Mouse (Mus musculus): ENCODE measurements around the gene Haao. TPM values are rescaled to one million over a fixed set of nuclear protein-coding genes. Genes with fewer than 3 reads are reported as not detected.

Gene Haao
- 0.41 and 0.68 TPM in 2 replicates for polyA plus RNA-seq (2016; fragmentation: Nextera tagmentation; extraction: Ambion mirVana)

- 69% methylated on average over 3 of the region's 3 CpGs for WGBS
- Histone ChIP-seq H3K36me3 (no peaks in the 10 kb centered on the region), H3K27ac (no peak within 1 kb of the TSS), H3K4me3 (no peak within 1 kb of the TSS), H3K27me3 (ENCODE audit: insufficient read depth, poor library complexity, severe bottlenecking) (peaks cover 10% of the 10 kb centered on the region), H3K4me1 (peaks cover 19% of the 10 kb centered on the region), H3K9me3 (no peaks in the 10 kb centered on the region)
- no peak for DNase-seq (ENCODE audit: low spot score)
Observed at GRCm38 (mm10) chr17:83847815-83848214, at the start of gene Haao. Gene Haao (minus strand): TSS chr17:83847963.

DNA sequence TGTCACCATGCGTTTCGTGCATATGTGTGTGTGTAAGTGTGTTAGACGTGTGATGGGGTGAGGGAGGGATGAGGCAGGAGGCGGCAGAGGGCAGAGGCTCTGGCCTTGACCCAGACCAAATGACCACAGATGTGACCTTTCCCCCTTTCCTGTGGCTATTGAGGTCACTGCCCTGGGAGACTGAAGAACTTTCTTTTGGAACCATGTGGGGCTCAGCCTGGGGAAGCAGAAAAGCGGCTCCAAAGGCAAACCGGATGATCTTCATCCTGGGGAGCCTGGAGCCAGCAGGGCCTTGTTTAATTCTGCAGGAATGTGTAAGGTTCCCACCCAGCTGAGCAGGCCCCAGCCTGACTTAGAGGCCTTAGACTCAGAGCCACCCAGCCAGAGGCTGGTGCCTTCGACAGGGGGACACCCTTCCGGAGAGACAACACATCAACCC is 49.6 kb upstream of the Haao start:
- Histone ChIP-seq H3K27me3 (ENCODE audit: insufficient read depth, poor library complexity, severe bottlenecking) (0 out of 2 replicates have a peak, but pooled peaks cover 7% of the 10 kb centered on the region), H3K9me3 (no peaks in the 10 kb centered on the region), H3K27ac (peak overlapping the region; percentile 56), H3K4me1 (peaks cover 40% of the 10 kb centered on the region), H3K36me3 (no peaks in the 10 kb centered on the region), H3K4me3 (no peak overlapping the region)
- DNase-seq (ENCODE audit: low spot score) = no peak
- 69% methylated on average over 8 of the region's 8 CpGs for WGBS

GRCm38 (mm10) chr17:83896723-83897122 is 49.0 kb upstream of the Haao start:
- no peak for DNase-seq (ENCODE audit: low spot score)
- 23% methylated on average over 10 of the region's 10 CpGs for WGBS
- peaks cover 34% of the 10 kb centered on the region for H3K4me1 ChIP-seq
- no peak overlapping the region for H3K4me3 ChIP-seq
- H3K27ac ChIP-seq = peak overlapping the region; percentile 83; the same call in 1 of the 2 replicates
- 0 out of 2 replicates have a peak, but pooled peaks cover 7% of the 10 kb centered on the region for H3K27me3 ChIP-seq (ENCODE audit: insufficient read depth, poor library complexity, severe bottlenecking)
- H3K36me3 ChIP-seq = no peaks in the 10 kb centered on the region
- H3K9me3 ChIP-seq = no peaks in the 10 kb centered on the region

DNA sequence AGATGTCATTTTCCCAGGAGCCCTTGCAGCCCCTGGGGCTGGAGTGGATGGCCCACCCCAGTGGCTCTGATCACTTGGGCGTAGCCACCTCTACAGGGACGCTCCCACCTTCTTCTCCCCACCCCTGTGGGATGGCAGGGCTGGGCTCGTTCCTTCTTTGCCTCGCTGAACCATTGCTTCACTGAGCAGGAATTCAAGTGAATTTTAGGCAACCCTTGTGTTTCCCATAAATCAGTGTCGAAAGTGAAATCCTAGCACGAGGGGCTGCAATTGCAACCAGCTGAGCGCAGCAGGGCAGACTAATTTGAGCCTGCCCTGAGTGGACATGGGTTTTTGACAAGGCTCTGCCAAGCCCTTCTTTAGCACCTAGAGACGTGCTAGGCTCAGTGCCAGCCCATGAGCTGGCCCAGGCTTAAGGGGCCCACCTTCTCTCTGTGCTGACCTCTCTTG is 47.6 kb upstream of the Haao start:
- DNase-seq (ENCODE audit: low spot score) = no peak
- H3K27ac ChIP-seq = peak overlapping the region; percentile 83
- WGBS = 60% methylated on average over 8 of the region's 8 CpGs
- H3K9me3 ChIP-seq = no peaks in the 10 kb centered on the region
- H3K36me3 ChIP-seq = no peaks in the 10 kb centered on the region
- H3K27me3 ChIP-seq (ENCODE audit: insufficient read depth, poor library complexity, severe bottlenecking) = 0 out of 2 replicates have a peak, but pooled peaks cover 1% of the 10 kb centered on the region
- no peak overlapping the region for H3K4me3 ChIP-seq
- H3K4me1 ChIP-seq = peaks cover 36% of the 10 kb centered on the region

DNA sequence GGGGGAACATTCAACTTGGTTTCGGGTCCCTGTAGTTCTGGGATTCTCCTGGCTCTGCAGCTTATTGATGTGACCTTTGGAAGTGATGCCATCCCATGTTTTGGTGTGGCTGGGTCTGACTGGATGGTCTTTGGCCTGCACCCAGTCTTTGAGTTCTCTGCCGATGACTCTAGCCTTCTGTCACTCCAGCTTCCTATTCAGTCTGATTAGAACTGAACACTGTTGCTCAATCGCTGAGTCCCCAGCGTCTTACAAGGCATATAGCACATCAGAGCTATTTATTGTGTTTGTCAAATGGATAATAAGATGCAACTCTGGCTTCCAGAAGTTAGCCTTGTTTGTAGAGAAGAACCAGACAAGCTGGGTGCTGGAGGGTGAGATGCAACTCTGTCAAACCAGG is 45.4 kb upstream of the Haao start:
- no peaks in the 10 kb centered on the region for H3K36me3 ChIP-seq
- 82% methylated on average over 4 of the region's 4 CpGs for WGBS
- H3K27ac ChIP-seq = no peak overlapping the region; the same call in 1 of the 2 replicates
- peaks cover 36% of the 10 kb centered on the region for H3K4me1 ChIP-seq
- H3K9me3 ChIP-seq = no peaks in the 10 kb centered on the region
- no peak overlapping the region for H3K4me3 ChIP-seq
- DNase-seq (ENCODE audit: low spot score) = no peak
- H3K27me3 ChIP-seq (ENCODE audit: insufficient read depth, poor library complexity, severe bottlenecking) = no peaks in the 10 kb centered on the region

DNA sequence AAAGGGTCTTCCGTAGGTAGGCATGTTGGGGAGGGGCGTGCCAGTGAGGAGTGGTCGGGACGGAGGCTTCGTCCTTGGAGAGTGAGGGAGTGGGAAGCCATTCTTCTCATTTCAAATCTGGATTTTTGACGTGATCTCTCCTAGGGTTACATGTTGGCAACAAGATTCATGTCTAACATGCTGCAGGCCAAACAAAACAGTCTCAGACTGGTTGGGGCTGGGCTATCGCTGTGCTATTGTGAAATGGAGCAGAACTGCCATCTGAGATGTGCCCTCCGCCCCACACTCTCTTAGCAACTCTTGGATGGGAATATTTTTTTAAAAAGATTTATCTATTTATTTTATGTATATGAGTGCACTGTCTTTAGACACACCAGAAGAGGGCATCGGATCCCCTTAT is 44.1 kb upstream of the Haao start:
- Histone ChIP-seq H3K4me3 (no peak overlapping the region), H3K27me3 (ENCODE audit: insufficient read depth, poor library complexity, severe bottlenecking) (no peaks in the 10 kb centered on the region), H3K36me3 (no peaks in the 10 kb centered on the region), H3K27ac (no peak overlapping the region), H3K9me3 (no peaks in the 10 kb centered on the region), H3K4me1 (peaks cover 25% of the 10 kb centered on the region)
- DNase-seq (ENCODE audit: low spot score) = no peak
- 83% methylated on average over 9 of the region's 9 CpGs for WGBS

DNA sequence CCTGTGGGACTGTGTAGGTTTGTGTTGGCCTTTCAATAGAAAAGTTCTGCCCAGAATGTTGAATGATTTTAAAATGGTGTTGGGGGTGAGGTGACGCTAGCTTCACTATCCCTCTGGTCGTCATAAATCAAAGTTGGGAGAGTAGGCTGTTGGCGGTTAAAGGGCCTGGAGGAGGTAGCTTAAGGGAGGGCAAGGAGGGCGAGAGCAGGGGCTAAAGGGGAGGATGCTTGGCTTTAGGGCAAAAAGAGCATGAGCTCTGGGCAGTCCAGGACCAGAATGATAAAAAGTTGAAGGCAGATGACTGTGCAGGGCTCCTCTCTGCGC is 42.6 kb upstream of the Haao start:
- peaks cover 12% of the 10 kb centered on the region for H3K4me1 ChIP-seq
- 70% methylated on average over 5 of the region's 5 CpGs for WGBS
- no peaks in the 10 kb centered on the region for H3K9me3 ChIP-seq
- H3K4me3 ChIP-seq = no peak overlapping the region
- no peak for DNase-seq (ENCODE audit: low spot score)
- H3K36me3 ChIP-seq = no peaks in the 10 kb centered on the region
- H3K27ac ChIP-seq = peak overlapping the region; percentile 56
- no peaks in the 10 kb centered on the region for H3K27me3 ChIP-seq (ENCODE audit: insufficient read depth, poor library complexity, severe bottlenecking)

GRCm38 (mm10) chr17:83889691-83890372 is 42.1 kb upstream of the Haao start:
- H3K36me3 ChIP-seq = no peaks in the 10 kb centered on the region
- no peak overlapping the region for H3K4me3 ChIP-seq
- peak overlapping the region; percentile 56 for H3K27ac ChIP-seq
- 65% methylated on average over 13 of the region's 13 CpGs for WGBS
- H3K4me1 ChIP-seq = peaks cover 10% of the 10 kb centered on the region
- H3K9me3 ChIP-seq = no peaks in the 10 kb centered on the region
- no peaks in the 10 kb centered on the region for H3K27me3 ChIP-seq (ENCODE audit: insufficient read depth, poor library complexity, severe bottlenecking)
- no peak for DNase-seq (ENCODE audit: low spot score)

DNA sequence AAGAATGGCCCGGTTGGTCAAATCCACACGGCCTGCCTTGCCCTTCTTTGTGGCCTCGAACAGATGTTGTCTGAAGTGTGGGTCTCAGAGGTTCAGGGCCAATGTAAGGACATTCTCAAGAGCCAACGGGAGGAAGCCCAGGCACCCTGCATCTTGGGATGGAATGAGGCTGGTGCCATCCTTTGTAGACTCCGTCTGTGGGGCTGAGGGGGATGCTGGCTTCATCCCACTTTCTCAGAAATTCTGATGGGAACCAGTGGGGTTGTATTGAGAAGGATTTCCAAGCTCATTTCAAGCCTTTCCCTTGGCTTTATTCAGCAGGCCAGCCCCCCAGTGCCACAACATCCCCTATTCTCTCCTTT is 41.5 kb upstream of the Haao start:
- Histone ChIP-seq H3K27ac (peak overlapping the region; percentile 56), H3K36me3 (no peaks in the 10 kb centered on the region), H3K4me3 (no peak overlapping the region), H3K9me3 (no peaks in the 10 kb centered on the region), H3K4me1 (peaks cover 10% of the 10 kb centered on the region), H3K27me3 (ENCODE audit: insufficient read depth, poor library complexity, severe bottlenecking) (no peaks in the 10 kb centered on the region)
- 91% methylated on average over 5 of the region's 5 CpGs for WGBS
- DNase-seq (ENCODE audit: low spot score) = no peak

DNA sequence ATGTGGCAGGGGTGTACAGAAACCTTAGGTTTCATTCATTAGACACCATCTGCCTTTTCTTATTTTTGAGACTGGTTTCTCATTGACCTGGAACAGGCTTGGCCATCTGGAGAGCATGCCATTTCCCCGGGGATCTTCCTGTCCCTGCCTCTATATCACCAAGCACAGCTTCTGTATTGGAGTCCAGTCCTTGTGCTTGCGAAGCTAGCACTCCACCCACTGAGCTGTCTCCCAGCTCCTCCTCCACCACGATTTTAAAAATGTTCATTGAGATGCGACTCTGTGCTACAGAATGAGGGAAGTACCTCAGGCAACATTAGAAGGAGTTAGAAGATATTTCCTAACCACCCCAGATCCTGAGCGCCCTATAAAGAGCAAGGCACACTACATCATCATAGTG is 39.5 kb upstream of the Haao start:
- no peaks in the 10 kb centered on the region for H3K27me3 ChIP-seq (ENCODE audit: insufficient read depth, poor library complexity, severe bottlenecking)
- WGBS = 86% methylated on average over 5 of the region's 5 CpGs
- peaks cover 10% of the 10 kb centered on the region for H3K4me1 ChIP-seq
- H3K4me3 ChIP-seq = no peak overlapping the region
- no peaks in the 10 kb centered on the region for H3K36me3 ChIP-seq
- no peak overlapping the region for H3K27ac ChIP-seq
- H3K9me3 ChIP-seq = no peaks in the 10 kb centered on the region
- DNase-seq (ENCODE audit: low spot score) = no peak

DNA sequence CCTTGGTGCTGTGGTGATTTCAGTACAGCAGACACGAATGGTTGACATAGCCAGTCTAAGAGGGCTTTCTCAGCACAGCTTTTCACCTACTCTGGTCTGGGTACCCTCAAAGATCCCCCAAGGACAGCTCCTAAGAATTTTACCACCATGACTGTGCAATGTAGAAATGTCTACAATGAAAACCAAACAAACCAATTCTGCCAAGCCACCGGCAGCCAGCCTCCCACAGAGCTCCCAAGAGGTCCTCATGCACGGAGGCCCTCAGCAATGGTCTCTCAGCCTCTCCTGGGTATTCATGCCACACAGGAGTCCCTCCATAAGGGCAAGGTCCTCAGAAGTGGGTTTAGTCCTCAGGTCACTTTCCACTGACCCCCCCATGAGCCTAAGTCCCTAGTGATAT is 38.6 kb upstream of the Haao start:
- DNase-seq (ENCODE audit: low spot score) = no peak
- peaks cover 10% of the 10 kb centered on the region for H3K4me1 ChIP-seq
- 81% methylated on average over 3 of the region's 3 CpGs for WGBS
- no peaks in the 10 kb centered on the region for H3K36me3 ChIP-seq
- H3K27ac ChIP-seq = no peak overlapping the region
- H3K9me3 ChIP-seq = no peaks in the 10 kb centered on the region
- no peaks in the 10 kb centered on the region for H3K27me3 ChIP-seq (ENCODE audit: insufficient read depth, poor library complexity, severe bottlenecking)
- H3K4me3 ChIP-seq = no peak overlapping the region

- Histone ChIP-seq H3K36me3 (no peaks in the 10 kb centered on the region), H3K27ac (no peak overlapping the region), H3K4me3 (no peak overlapping the region), H3K9me3 (no peaks in the 10 kb centered on the region), H3K4me1 (peaks cover 9% of the 10 kb centered on the region), H3K27me3 (ENCODE audit: insufficient read depth, poor library complexity, severe bottlenecking) (no peaks in the 10 kb centered on the region)
- WGBS = 87% methylated on average over 5 of the region's 5 CpGs
- no peak for DNase-seq (ENCODE audit: low spot score)
Observed at GRCm38 (mm10) chr17:83885750-83886149, 38.0 kb upstream of the Haao start.

DNA sequence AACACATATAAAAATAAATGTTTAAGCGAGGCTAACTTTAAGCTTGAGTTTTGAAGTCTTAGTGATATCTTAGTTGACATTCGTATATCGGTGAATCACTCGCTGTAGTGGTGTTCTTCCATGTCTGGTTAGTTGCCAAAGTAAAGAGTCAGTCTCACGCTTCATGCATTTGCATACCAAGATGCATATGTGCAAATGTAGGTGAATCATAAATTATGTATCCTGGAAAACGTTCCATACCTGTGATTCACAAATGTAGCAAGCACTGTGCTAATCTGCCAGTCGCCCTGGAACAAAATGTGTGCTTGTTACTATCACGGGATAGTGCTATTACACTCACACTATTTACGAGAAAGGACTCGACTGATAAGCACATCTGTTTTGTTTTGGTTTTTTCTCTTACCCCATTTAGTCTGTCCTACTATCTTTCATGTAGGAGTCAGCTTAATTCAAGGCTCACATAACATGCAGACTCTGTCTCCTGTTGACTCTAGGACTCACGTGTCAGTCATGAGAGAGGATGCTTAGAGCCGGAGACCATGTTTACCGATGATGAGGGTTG is 37.3 kb upstream of the Haao start:
- Histone ChIP-seq H3K4me1 (peaks cover 3% of the 10 kb centered on the region), H3K27ac (no peak overlapping the region), H3K4me3 (no peak overlapping the region), H3K27me3 (ENCODE audit: insufficient read depth, poor library complexity, severe bottlenecking) (no peaks in the 10 kb centered on the region), H3K36me3 (no peaks in the 10 kb centered on the region), H3K9me3 (no peaks in the 10 kb centered on the region)
- DNase-seq (ENCODE audit: low spot score) = no peak
- 79% methylated on average over 13 of the region's 13 CpGs for WGBS

Data from heart, embryonic 10.5 days (tissue).